Mouse (Mus musculus) macrophage (primary cell): ENCODE data around the gene Col1a2. TPM values are rescaled to one million over a fixed set of nuclear protein-coding genes. Genes with fewer than 3 reads are reported as not detected.

Experiments
- H3K27ac ChIP-seq: fragments of 350-480 bp; formaldehyde crosslinking; 2 replicates; pipeline ENCODE4 v1.9.0; 2021
- H3K36me3 ChIP-seq: fragments of 350-480 bp; formaldehyde crosslinking; 2 replicates; pipeline ENCODE4 v1.9.0; 2021; ENCODE audit errors: inconsistent target
- H3K4me3 ChIP-seq: fragments of 350-480 bp; formaldehyde crosslinking; 2 replicates; pipeline ENCODE4 v1.9.0; 2021; ENCODE audit errors: inconsistent target
- H3K79me2 ChIP-seq: fragments of 350-480 bp; formaldehyde crosslinking; 2 replicates; pipeline ENCODE4 v1.9.0; 2021; ENCODE audit errors: inconsistent target
- WGBS: methylation state at CpG from one replicate; pipeline ENCODE4 v1.1.7; 2026; ENCODE audit warnings: inconsistent platforms; ENCODE audit not compliant: missing documents; 5-methylcytosine and 5-hydroxymethylcytosine counted together
- polyA plus RNA-seq: library from polyadenylated mRNA; stranded (reverse); fragments of 250-400 nt; gene quantifications from 3 replicates; pipeline ENCODE4 v1.2.4, GENCODE M21; 2018; ENCODE audit warnings: inconsistent platforms

Col1a2 gene
- polyA plus RNA-seq, 1 experiment from 2014 or later: 0.20 TPM

GRCm38 (mm10) chr6:4548894-4549293 is 44.3 kb downstream of the Col1a2 start:
- H3K79me2 ChIP-seq: no peaks in the 10 kb centered on the region
- H3K27ac ChIP-seq: no peak overlapping the region
- H3K36me3 ChIP-seq: no peaks in the 10 kb centered on the region
- WGBS: 53% methylated on average over 4 of the region's 4 CpGs
- no peak overlapping the region for H3K4me3 ChIP-seq

GRCm38 (mm10) chr6:4549846-4550548 is 45.4 kb downstream of the Col1a2 start:
- no peak overlapping the region for H3K27ac ChIP-seq
- no peaks in the 10 kb centered on the region for H3K36me3 ChIP-seq
- WGBS: 71% methylated on average over 11 of the region's 11 CpGs
- H3K79me2 ChIP-seq: no peaks in the 10 kb centered on the region
- no peak overlapping the region for H3K4me3 ChIP-seq

- no peak overlapping the region for H3K27ac ChIP-seq
- 93% methylated on average over 1 of the region's 1 CpGs for WGBS
Measured at GRCm38 (mm10) chr6:4550549-4550915, 45.9 kb downstream of the Col1a2 start.

GRCm38 (mm10) chr6:4555366-4555765 is 50.8 kb downstream of the Col1a2 start:
- no peaks in the 10 kb centered on the region for H3K36me3 ChIP-seq
- no peaks in the 10 kb centered on the region for H3K79me2 ChIP-seq
- WGBS: 90% methylated on average over 6 of the region's 6 CpGs
- H3K4me3 ChIP-seq: no peak overlapping the region
- H3K27ac ChIP-seq: no peak overlapping the region

More at GRCm38 (mm10) chr6:4550549-4550915, 45.9 kb downstream of the Col1a2 start:
- H3K79me2 ChIP-seq: no peaks in the 10 kb centered on the region
- no peak overlapping the region for H3K4me3 ChIP-seq
- no peaks in the 10 kb centered on the region for H3K36me3 ChIP-seq

GRCm38 (mm10) chr6:4557086-4557485 is 52.5 kb downstream of the Col1a2 start:
- Histone ChIP-seq H3K79me2 (no peaks in the 10 kb centered on the region), H3K27ac (no peak overlapping the region), H3K36me3 (no peaks in the 10 kb centered on the region), H3K4me3 (no peak overlapping the region)
- WGBS: 92% methylated on average over 8 of the region's 8 CpGs

- H3K4me3 ChIP-seq: no peak overlapping the region
- H3K79me2 ChIP-seq: no peaks in the 10 kb centered on the region
- H3K36me3 ChIP-seq: no peaks in the 10 kb centered on the region
- WGBS: 41% methylated on average over 5 of the region's 7 CpGs
- no peak overlapping the region for H3K27ac ChIP-seq
Measured at GRCm38 (mm10) chr6:4557678-4558077, 53.1 kb downstream of the Col1a2 start.

GRCm38 (mm10) chr6:4561156-4561555 is 56.5 kb downstream of the Col1a2 start:
- no peak overlapping the region for H3K27ac ChIP-seq
- no peak overlapping the region for H3K4me3 ChIP-seq
- no peaks in the 10 kb centered on the region for H3K36me3 ChIP-seq
- no peaks in the 10 kb centered on the region for H3K79me2 ChIP-seq
- WGBS: 82% methylated on average over 11 of the region's 11 CpGs

GRCm38 (mm10) chr6:4561621-4562020 is 57.0 kb downstream of the Col1a2 start:
- Histone ChIP-seq H3K27ac (no peak overlapping the region), H3K36me3 (no peaks in the 10 kb centered on the region), H3K79me2 (no peaks in the 10 kb centered on the region), H3K4me3 (no peak overlapping the region)

GRCm38 (mm10) chr6:4562401-4562800 is 57.8 kb downstream of the Col1a2 start:
- H3K79me2 ChIP-seq: no peaks in the 10 kb centered on the region
- H3K4me3 ChIP-seq: no peak overlapping the region
- H3K27ac ChIP-seq: no peak overlapping the region
- WGBS: 80% methylated on average over 1 of the region's 1 CpGs
- no peaks in the 10 kb centered on the region for H3K36me3 ChIP-seq

- Histone ChIP-seq H3K27ac (no peak overlapping the region), H3K4me3 (no peak overlapping the region), H3K36me3 (no peaks in the 10 kb centered on the region), H3K79me2 (no peaks in the 10 kb centered on the region)
- WGBS: 88% methylated on average over 5 of the region's 5 CpGs
Measured at GRCm38 (mm10) chr6:4563477-4563876, 58.9 kb downstream of the Col1a2 start.

- 93% methylated on average over 4 of the region's 4 CpGs for WGBS
- no peak overlapping the region for H3K4me3 ChIP-seq
- H3K27ac ChIP-seq: no peak overlapping the region
- no peaks in the 10 kb centered on the region for H3K36me3 ChIP-seq
- no peaks in the 10 kb centered on the region for H3K79me2 ChIP-seq
Measured at GRCm38 (mm10) chr6:4570412-4570811, 65.8 kb downstream of the Col1a2 start.

- Histone ChIP-seq H3K27ac (no peak overlapping the region), H3K36me3 (no peaks in the 10 kb centered on the region), H3K79me2 (no peaks in the 10 kb centered on the region), H3K4me3 (no peak overlapping the region)
- 50% methylated on average over 4 of the region's 5 CpGs for WGBS
Measured at GRCm38 (mm10) chr6:4577756-4578155, 73.1 kb downstream of the Col1a2 start.

GRCm38 (mm10) chr6:4578343-4578742 is 73.7 kb downstream of the Col1a2 start:
- Histone ChIP-seq H3K27ac (no peak overlapping the region), H3K36me3 (no peaks in the 10 kb centered on the region), H3K79me2 (no peaks in the 10 kb centered on the region), H3K4me3 (no peak overlapping the region)
- 80% methylated on average over 6 of the region's 6 CpGs for WGBS

- no peaks in the 10 kb centered on the region for H3K36me3 ChIP-seq
- 51% methylated on average over 5 of the region's 5 CpGs for WGBS
- H3K27ac ChIP-seq: no peak overlapping the region
- H3K4me3 ChIP-seq: no peak overlapping the region
- no peaks in the 10 kb centered on the region for H3K79me2 ChIP-seq
Measured at GRCm38 (mm10) chr6:4579620-4580019, 75.0 kb downstream of the Col1a2 start.

- 86% methylated on average over 6 of the region's 6 CpGs for WGBS
Measured at GRCm38 (mm10) chr6:4583485-4583884, 78.9 kb downstream of the Col1a2 start.

GRCm38 (mm10) chr6:4587946-4588345 is 83.3 kb downstream of the Col1a2 start:
- Histone ChIP-seq H3K27ac (no peak overlapping the region), H3K36me3 (no peaks in the 10 kb centered on the region), H3K79me2 (no peaks in the 10 kb centered on the region), H3K4me3 (no peak overlapping the region)
- 6% methylated on average over 4 of the region's 4 CpGs for WGBS

More at GRCm38 (mm10) chr6:4583485-4583884, 78.9 kb downstream of the Col1a2 start:
- Histone ChIP-seq H3K4me3 (no peak overlapping the region), H3K27ac (no peak overlapping the region), H3K36me3 (no peaks in the 10 kb centered on the region), H3K79me2 (no peaks in the 10 kb centered on the region)
